Mouse (Mus musculus) erythroblast, embryonic 14.5 days (primary cell): ENCODE results near the gene Dnmt3a.

Source experiments
- GATA1 ChIP-seq: IDR thresholded peaks from 2 replicates; pipeline ENCODE4 v1.6.1; 2012; ENCODE audit warnings: low read length, inconsistent platforms, mixed read lengths
- TAL1 ChIP-seq: IDR thresholded peaks from 3 replicates; pipeline ENCODE4 v1.6.1; 2012; ENCODE audit warnings: low read length, inconsistent platforms, mixed read lengths

GRCm38 (mm10) chr12:3833851-3834273, 28.1 kb downstream of the Dnmt3a start:
- TF ChIP-seq GATA1, result no peak
- no peak for TF ChIP-seq TAL1
